17 mouse cellular contexts compared by ENCODE assay signal in genomic region chr15:96115196-96115595, GRCm38 (mm10).
DNase-seq lines count a peak whose midpoint lies in the region; ATAC-seq and TF ChIP-seq lines count a peak whose summit lies in the region.
"Had no signal": no experiment of that assay in that cellular context is flagged by ENCODE, and none has a peak within 500 bp of the region (broad histone marks: within the 10 kb centered on the region; RNA-seq: fewer than 3 reads in every experiment).

No protein-coding gene starts in this region.

- no peak for ATAC-seq in heart, embryonic 13.5 days (ENCODE audit: extremely low read depth, insufficient number of reproducible peaks, low FRiP score, low TSS enrichment)
- ATAC-seq in stomach, embryonic 16.5 days (ENCODE audit: insufficient read depth, low FRiP score): no peak
- no peak for ATAC-seq in stomach, postnatal 0 days (ENCODE audit: low FRiP score, low TSS enrichment)
- ATAC-seq: activated CD4-positive, CD25-positive, alpha-beta regulatory T cell, adult 4 months had no signal

- WGBS in heart, embryonic 13.5 days: 21% methylated on average over 10 of the region's 10 CpGs
- 43% methylated on average over 10 of the region's 10 CpGs for WGBS in heart, adult 2 months
- 42% methylated on average over 10 of the region's 10 CpGs for WGBS in stomach, embryonic 16.5 days
- WGBS in stomach, postnatal 0 days: 40% methylated on average over 10 of the region's 10 CpGs

- H3K4me3 ChIP-seq in heart, embryonic 13.5 days: peak overlapping the region; percentile 11; the same call in 1 of the 2 replicates
- H3K4me3 ChIP-seq in heart, adult 2 months: no peak overlapping the region
- H3K4me3 ChIP-seq in stomach, embryonic 16.5 days (replicated peaks; ENCODE audit: low read length): no peak overlapping the region
- H3K4me3 ChIP-seq in stomach, postnatal 0 days (ENCODE audit: low read depth, low read length): no peak overlapping the region
- H3K4me3 ChIP-seq: embryonic facial prominence, embryonic 12.5 days; gastrocnemius, adult 2 months; midbrain, embryonic 12.5 days; neural tube, embryonic 13.5 days had no signal

- no peak overlapping the region for H3K27ac ChIP-seq in heart, embryonic 13.5 days (replicated peaks)
- no peak overlapping the region for H3K27ac ChIP-seq in heart, adult 2 months
- H3K27ac ChIP-seq in stomach, embryonic 16.5 days (ENCODE audit: low read length): no peak overlapping the region
- no peak overlapping the region for H3K27ac ChIP-seq in stomach, postnatal 0 days (replicated peaks)
- H3K27ac ChIP-seq: embryonic facial prominence, embryonic 12.5 days; gastrocnemius, adult 2 months; midbrain, embryonic 12.5 days; neural tube, embryonic 13.5 days had no signal

- 0 out of 2 replicates have a peak, but pooled peaks cover under 1% of the 10 kb centered on the region for H3K9me3 ChIP-seq in heart, embryonic 13.5 days
- H3K9me3 ChIP-seq in stomach, embryonic 16.5 days (replicated peaks; ENCODE audit: control insufficient read depth, low read length): no peaks in the 10 kb centered on the region
- no peaks in the 10 kb centered on the region for H3K9me3 ChIP-seq in stomach, postnatal 0 days (ENCODE audit: control insufficient read depth, low read length)
- H3K9me3 ChIP-seq: embryonic facial prominence, embryonic 12.5 days; midbrain, embryonic 12.5 days; neural tube, embryonic 13.5 days had no signal

- no peaks in the 10 kb centered on the region for H3K36me3 ChIP-seq in heart, embryonic 13.5 days
- H3K36me3 ChIP-seq in heart, adult 2 months (ENCODE audit: control insufficient read depth, insufficient read depth, low read length): no peaks in the 10 kb centered on the region
- H3K36me3 ChIP-seq in stomach, embryonic 16.5 days (ENCODE audit: control insufficient read depth, insufficient read depth, low read length): no peaks in the 10 kb centered on the region
- no peaks in the 10 kb centered on the region for H3K36me3 ChIP-seq in stomach, postnatal 0 days (ENCODE audit: control insufficient read depth, insufficient read depth, low read length)
- H3K36me3 ChIP-seq: embryonic facial prominence, embryonic 12.5 days; midbrain, embryonic 12.5 days; neural tube, embryonic 13.5 days had no signal

- DNase-seq in heart, adult 2 months: no peak
- DNase-seq in left cerebral cortex, adult 18-20 months (ENCODE audit: low spot score in 2 of 2): peak; percentile 12 to 16
- no peak for DNase-seq in left cerebral cortex, adult 11 months (ENCODE audit: low spot score)
- DNase-seq in stomach, postnatal 0 days (ENCODE audit: low spot score): no peak
- DNase-seq in spleen, postnatal 36 days (ENCODE audit: low spot score in 2 of 2): no peak
- DNase-seq: adrenal gland, postnatal 36 days; cerebellum, postnatal 36 days; gastrocnemius, adult 2 months; kidney, adult 11 months; kidney, postnatal 25 days; thymus, postnatal 14 days had no signal

- H3K9ac ChIP-seq in heart, embryonic 13.5 days: 0 out of 2 replicates have a peak overlapping the region, but pooled peaks have one; percentile 8
- no peak overlapping the region for H3K9ac ChIP-seq in heart, adult 2 months (ENCODE audit: low read depth, low read length)
- no peak overlapping the region for H3K9ac ChIP-seq in stomach, embryonic 16.5 days (ENCODE audit: low read length)
- no peak overlapping the region for H3K9ac ChIP-seq in stomach, postnatal 0 days (ENCODE audit: low read length)
- H3K9ac ChIP-seq: embryonic facial prominence, embryonic 12.5 days; midbrain, embryonic 12.5 days; neural tube, embryonic 13.5 days had no signal

- no peaks in the 10 kb centered on the region for H3K27me3 ChIP-seq in heart, embryonic 13.5 days (replicated peaks)
- H3K27me3 ChIP-seq in heart, adult 2 months (ENCODE audit: control insufficient read depth, insufficient read depth, low read length): no peaks in the 10 kb centered on the region
- no peaks in the 10 kb centered on the region for H3K27me3 ChIP-seq in stomach, embryonic 16.5 days (ENCODE audit: control insufficient read depth, insufficient read depth, low read length)
- H3K27me3 ChIP-seq in stomach, postnatal 0 days (ENCODE audit: control insufficient read depth, insufficient read depth, low read length): no peaks in the 10 kb centered on the region
- H3K27me3 ChIP-seq: embryonic facial prominence, embryonic 12.5 days; midbrain, embryonic 12.5 days; neural tube, embryonic 13.5 days had no signal

- intact Hi-C loops in heart, adult 2 months (cut with DNase I): no loop called here

- peak overlapping the region; percentile 52 for H3K4me2 ChIP-seq in heart, embryonic 13.5 days
- H3K4me2 ChIP-seq in stomach, embryonic 16.5 days (ENCODE audit: low read depth, low read length): peak overlapping the region; percentile 2; the same call in 1 of the 2 replicates
- H3K4me2 ChIP-seq in stomach, postnatal 0 days (replicated peaks; ENCODE audit: low read depth): no peak overlapping the region
- H3K4me2 ChIP-seq: embryonic facial prominence, embryonic 12.5 days; midbrain, embryonic 12.5 days; neural tube, embryonic 13.5 days had no signal

- peaks cover 14% of the 10 kb centered on the region for H3K4me1 ChIP-seq in heart, embryonic 13.5 days
- H3K4me1 ChIP-seq in heart, adult 2 months (ENCODE audit: control insufficient read depth, insufficient read depth, low read length): no peaks in the 10 kb centered on the region
- H3K4me1 ChIP-seq in stomach, embryonic 16.5 days (ENCODE audit: control insufficient read depth, insufficient read depth, low read length): no peaks in the 10 kb centered on the region
- H3K4me1 ChIP-seq in stomach, postnatal 0 days (replicated peaks; ENCODE audit: control insufficient read depth, insufficient read depth): no peaks in the 10 kb centered on the region
- H3K4me1 ChIP-seq: midbrain, embryonic 12.5 days had no signal

- TF ChIP-seq EP300 in heart, adult 2 months (IDR thresholded peaks at IDR 0.05; ENCODE audit: insufficient read depth, low read depth, low read length): no peak
- no peak for TF ChIP-seq EP300 in stomach, postnatal 0 days (optimal IDR thresholded peaks at IDR 0.05)

- H3K79me2 ChIP-seq in heart, adult 2 months (replicated peaks; ENCODE audit: control insufficient read depth, insufficient read depth, low read length): no peaks in the 10 kb centered on the region

- TF ChIP-seq POLR2A in heart, adult 2 months (IDR thresholded peaks at IDR 0.05; ENCODE audit: insufficient read depth, low read depth, low read length): no peak

- TF ChIP-seq CTCF in heart, adult 2 months (IDR thresholded peaks at IDR 0.05): no peak
- TF ChIP-seq CTCF in stomach, postnatal 0 days (IDR thresholded peaks at IDR 0.05; ENCODE audit: low read depth): no peak

Comparison
In these comparisons a context has a peak if more than half of its experiments do, and no peak if none do; other contexts are left out.
1. DNase-seq: peak in left cerebral cortex, adult 18-20 months (2 of 2); none in heart, adult 2 months (0 of 2), left cerebral cortex, adult 11 months (single experiment), stomach, postnatal 0 days (single experiment) and spleen, postnatal 36 days (0 of 2).